In genomic region chrX:146979931-146980330, GRCm38 (mm10) we compare ENCODE assay signal across 12 mouse cellular contexts. TPM values are rescaled to one million over a fixed set of nuclear protein-coding genes. Genes with fewer than 3 reads are reported as not detected.
DNase-seq lines count a peak whose midpoint lies in the region; ATAC-seq and TF ChIP-seq lines count a peak whose summit lies in the region.
"Had no signal": no experiment of that assay in that cellular context is flagged by ENCODE, and none has a peak within 500 bp of the region (broad histone marks: within the 10 kb centered on the region; RNA-seq: fewer than 3 reads in every experiment).

No protein-coding gene starts in this region.

- CTCF ChIA-PET in Patski (lab: Charles Lee) = interaction anchor here (1.1 kb wide), 1 partner anchor 19 kb away, joined by 3 read pairs; no protein-coding TSS in a partner anchor

- POLR2A ChIA-PET in Patski (lab: Charles Lee) = no interaction called here

- no peak for DNase-seq in heart, adult 2 months
- DNase-seq in heart, adult 8-10 months (ENCODE audit: low spot score) = no peak
- DNase-seq in lung, postnatal 36 days = peak; percentile 1
- no peak for DNase-seq in lung, postnatal 14 days
- no peak for DNase-seq in Patski (ENCODE audit: low read depth, low spot score)
- no peak for DNase-seq in liver, embryonic 14.5 days (ENCODE audit: low read depth in 3 of 3, low spot score in 3 of 3)
- no peak for DNase-seq in T-cell, adult 2 months (ENCODE audit: low spot score)

- H3K4me1 ChIP-seq in heart, adult 2 months (ENCODE audit: control insufficient read depth, insufficient read depth, low read length) = no peaks in the 10 kb centered on the region
- H3K4me1 ChIP-seq in liver, embryonic 14.5 days (replicated peaks; ENCODE audit: control insufficient read depth in 2 of 2, insufficient read depth in 2 of 2, low read length in 1 of 2) = no peaks in the 10 kb centered on the region
- no peaks in the 10 kb centered on the region for H3K4me1 ChIP-seq in forebrain, embryonic 12.5 days

- H3K36me3 ChIP-seq in heart, adult 2 months (ENCODE audit: control insufficient read depth, insufficient read depth, low read length) = no peaks in the 10 kb centered on the region
- H3K36me3 ChIP-seq in liver, embryonic 14.5 days (replicated peaks; ENCODE audit: control insufficient read depth, insufficient read depth, low read depth) = no peaks in the 10 kb centered on the region
- no peaks in the 10 kb centered on the region for H3K36me3 ChIP-seq in forebrain, embryonic 12.5 days (replicated peaks)

- no peaks in the 10 kb centered on the region for H3K79me2 ChIP-seq in heart, adult 2 months (replicated peaks; ENCODE audit: control insufficient read depth, insufficient read depth, low read length)

- no peak overlapping the region for H3K9ac ChIP-seq in heart, adult 2 months (ENCODE audit: low read depth, low read length)
- no peak overlapping the region for H3K9ac ChIP-seq in liver, embryonic 14.5 days (replicated peaks)
- H3K9ac ChIP-seq in forebrain, embryonic 12.5 days = no peak overlapping the region

- in situ Hi-C loops in Patski (cut with MboI; ENCODE audit: low pct_unique_long_range_greater_than_20kb) = no loop called here

- H3K27ac ChIP-seq in heart, adult 2 months = no peak overlapping the region
- H3K27ac ChIP-seq in liver, embryonic 14.5 days = no peak overlapping the region
- no peak overlapping the region for H3K27ac ChIP-seq in forebrain, embryonic 12.5 days
- H3K27ac ChIP-seq: macrophage had no signal

- no peak overlapping the region for H3K4me2 ChIP-seq in liver, embryonic 14.5 days (ENCODE audit: low read depth)
- no peak overlapping the region for H3K4me2 ChIP-seq in forebrain, embryonic 12.5 days

- no peak for TF ChIP-seq EP300 in heart, adult 2 months (IDR thresholded peaks at IDR 0.05; ENCODE audit: insufficient read depth, low read depth, low read length)
- TF ChIP-seq EP300 in liver, embryonic 14.5 days (IDR thresholded peaks at IDR 0.05; ENCODE audit: low read depth) = no peak

- H3K27me3 ChIP-seq in heart, adult 2 months (ENCODE audit: control insufficient read depth, insufficient read depth, low read length) = no peaks in the 10 kb centered on the region
- H3K27me3 ChIP-seq in Patski = peaks cover 59% of the 10 kb centered on the region
- H3K27me3 ChIP-seq in liver, embryonic 14.5 days (ENCODE audit: control insufficient read depth, insufficient read depth, low read length) = no peaks in the 10 kb centered on the region
- no peaks in the 10 kb centered on the region for H3K27me3 ChIP-seq in forebrain, embryonic 12.5 days

- no peak overlapping the region for H3K4me3 ChIP-seq in heart, adult 2 months
- H3K4me3 ChIP-seq in liver, embryonic 14.5 days (ENCODE audit: insufficient read depth in 1 of 2, low read depth in 2 of 2, low read length in 2 of 2) = no peak overlapping the region
- no peak overlapping the region for H3K4me3 ChIP-seq in forebrain, embryonic 12.5 days (replicated peaks)

- no peaks in the 10 kb centered on the region for H3K9me3 ChIP-seq in liver, embryonic 14.5 days (ENCODE audit: control insufficient read depth, low read length)
- no peaks in the 10 kb centered on the region for H3K9me3 ChIP-seq in forebrain, embryonic 12.5 days

- intact Hi-C loops in heart, adult 2 months (cut with DNase I) = no loop called here

- TF ChIP-seq CTCF in heart, adult 2 months (IDR thresholded peaks at IDR 0.05) = peak; percentile 81
- TF ChIP-seq CTCF in Patski (IDR thresholded peaks at IDR 0.05) = peak; percentile 73
- peak; percentile 55 for TF ChIP-seq CTCF in liver, embryonic 14.5 days (IDR thresholded peaks at IDR 0.05; ENCODE audit: low read depth)

- TF ChIP-seq POLR2A in heart, adult 2 months (IDR thresholded peaks at IDR 0.05; ENCODE audit: insufficient read depth, low read depth, low read length) = no peak

- no peak for ATAC-seq in Patski
- no peak for ATAC-seq in liver, embryonic 14.5 days (ENCODE audit: insufficient read depth)
- no peak for ATAC-seq in forebrain, embryonic 12.5 days (ENCODE audit: low FRiP score)
- ATAC-seq: activated CD4-positive, CD25-positive, alpha-beta regulatory T cell, adult 4 months had no signal

- 60% methylated on average over 5 of the region's 5 CpGs for WGBS in heart, adult 2 months
- 47% methylated on average over 5 of the region's 5 CpGs for WGBS in liver, embryonic 14.5 days (ENCODE audit: insufficient replicate concordance)
- WGBS in forebrain, embryonic 12.5 days = 67% methylated on average over 5 of the region's 5 CpGs

RNA-seq across cellular contexts. Expression of gene Htr2c, which starts 17.6 kb away (rescaled TPM):
- total RNA-seq in heart, adult 2 months (2021) = not detected
- not detected in 2 replicates for polyA plus RNA-seq in heart, adult 2 months (2012; rRNA removed)
- not detected for total RNA-seq in heart, adult 8-10 months (2022)
- not detected for polyA plus RNA-seq in Patski (2021)
- polyA plus RNA-seq in liver, embryonic 14.5 days (2012; rRNA removed) = not detected in 2 replicates
- polyA plus RNA-seq in liver, embryonic 14.5 days (2014; fragmentation: Nextera tagmentation; extraction: Ambion mirVana) = not detected in 2 replicates
- polyA plus RNA-seq in forebrain, embryonic 12.5 days (2016; fragmentation: Nextera tagmentation; extraction: Ambion mirVana) = 1.3 and 2.6 TPM in 2 replicates
- total RNA-seq: heart, postnatal 36 days; neutrophil, adult 5-6 weeks had no signal
- polyA plus RNA-seq: activated CD4-positive, CD25-positive, alpha-beta regulatory T cell, adult 4 months; macrophage had no signal
